Mouse (Mus musculus): Measurements from ENCODE around the gene Arhgef11. TPM values are rescaled to one million over a fixed set of nuclear protein-coding genes. Genes with fewer than 3 reads are reported as not detected.
"Not testable (repeated sequence)": the region's sequence is repeated elsewhere in the genome, so short reads cannot be mapped to it uniquely, and the experiment has no call there.

Arhgef11 gene
- polyA plus RNA-seq (2014; fragmentation: Nextera tagmentation; extraction: Ambion mirVana) = 6.3 and 7.6 TPM in 2 replicates

GRCm38 (mm10) chr3:87616957-87617810, at the start of gene Arhgef11:
Gene Arhgef11 (plus strand): TSS chr3:87617559.
- peak; percentile 87 for DNase-seq (ENCODE audit: low spot score)
- ATAC-seq (replicated peaks; ENCODE audit: low FRiP score) = peak; percentile 92
- Histone ChIP-seq H3K27me3 (replicated peaks; ENCODE audit: control insufficient read depth, insufficient read depth, low read length) (peaks cover 2% of the 10 kb centered on the region; the same call in 1 of the 2 replicates), H3K9me3 (ENCODE audit: control insufficient read depth, low read length) (no peaks in the 10 kb centered on the region), H3K36me3 (ENCODE audit: control insufficient read depth, insufficient read depth, low read length) (no peaks in the 10 kb centered on the region), H3K27ac (ENCODE audit: low read depth, low read length) (peak within 1 kb of the TSS; percentile 66), H3K4me2 (peak within 1 kb of the TSS; percentile 88), H3K4me1 (replicated peaks; ENCODE audit: control insufficient read depth, insufficient read depth, low read length) (peaks cover 22% of the 10 kb centered on the region), H3K9ac (ENCODE audit: low read depth, low read length) (peak within 1 kb of the TSS; percentile 68), H3K4me3 (ENCODE audit: low read depth, low read length) (peak within 1 kb of the TSS; percentile 67)
- 1% methylated on average over 92 of the region's 101 CpGs for WGBS

- DNase-seq (ENCODE audit: low spot score) (no peak), ATAC-seq (replicated peaks; ENCODE audit: low FRiP score) (no peak)
- Histone ChIP-seq H3K9ac (ENCODE audit: low read depth, low read length) (no peak overlapping the region), H3K4me1 (replicated peaks; ENCODE audit: control insufficient read depth, insufficient read depth, low read length) (0 out of 2 replicates have a peak, but pooled peaks cover 5% of the 10 kb centered on the region), H3K27ac (ENCODE audit: low read depth, low read length) (no peak overlapping the region), H3K4me3 (ENCODE audit: low read depth, low read length) (no peak overlapping the region), H3K9me3 (ENCODE audit: control insufficient read depth, low read length) (no peaks in the 10 kb centered on the region), H3K36me3 (ENCODE audit: control insufficient read depth, insufficient read depth, low read length) (no peaks in the 10 kb centered on the region), H3K4me2 (no peak overlapping the region), H3K27me3 (replicated peaks; ENCODE audit: control insufficient read depth, insufficient read depth, low read length) (no peaks in the 10 kb centered on the region)
- WGBS = 85% methylated on average over 5 of the region's 5 CpGs
Observed at GRCm38 (mm10) chr3:87568681-87569080, 48.7 kb upstream of the Arhgef11 start.

GRCm38 (mm10) chr3:87575766-87576165, 41.6 kb upstream of the Arhgef11 start:
- 28% methylated on average over 6 of the region's 6 CpGs for WGBS
- no peak for DNase-seq (ENCODE audit: low spot score)
- H3K27ac ChIP-seq (ENCODE audit: low read depth, low read length) = no peak overlapping the region

DNA sequence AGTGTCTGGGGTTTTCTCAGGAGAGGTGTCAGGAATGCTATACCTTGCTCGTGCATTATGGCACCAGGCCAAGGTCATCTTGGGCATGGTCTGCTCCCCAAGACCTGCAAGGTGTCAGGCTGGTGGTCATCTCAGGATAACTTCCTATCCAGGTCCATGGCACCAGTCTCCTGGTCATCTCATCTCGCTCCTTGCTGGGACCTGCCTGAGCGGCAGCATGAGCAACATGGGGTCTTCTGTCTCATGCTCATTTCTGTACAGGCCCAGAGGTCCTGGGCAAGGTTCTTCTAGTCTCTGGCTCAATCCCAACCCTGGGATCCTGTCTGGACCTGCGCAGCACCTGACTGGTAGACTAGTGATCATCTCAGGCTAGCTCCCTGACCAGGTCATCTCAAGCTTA, 35.1 kb upstream of the Arhgef11 start:
- no peaks in the 10 kb centered on the region for H3K36me3 ChIP-seq (ENCODE audit: control insufficient read depth, insufficient read depth, low read length)

More at GRCm38 (mm10) chr3:87575766-87576165, 41.6 kb upstream of the Arhgef11 start:
- Histone ChIP-seq H3K27me3 (replicated peaks; ENCODE audit: control insufficient read depth, insufficient read depth, low read length) (no peaks in the 10 kb centered on the region), H3K9ac (ENCODE audit: low read depth, low read length) (no peak overlapping the region), H3K4me1 (replicated peaks; ENCODE audit: control insufficient read depth, insufficient read depth, low read length) (no peaks in the 10 kb centered on the region), H3K4me2 (no peak overlapping the region), H3K9me3 (ENCODE audit: control insufficient read depth, low read length) (0 out of 2 replicates have a peak, but pooled peaks cover 3% of the 10 kb centered on the region), H3K4me3 (ENCODE audit: low read depth, low read length) (no peak overlapping the region), H3K36me3 (ENCODE audit: control insufficient read depth, insufficient read depth, low read length) (no peaks in the 10 kb centered on the region)
- no peak for ATAC-seq (replicated peaks; ENCODE audit: low FRiP score)

DNA sequence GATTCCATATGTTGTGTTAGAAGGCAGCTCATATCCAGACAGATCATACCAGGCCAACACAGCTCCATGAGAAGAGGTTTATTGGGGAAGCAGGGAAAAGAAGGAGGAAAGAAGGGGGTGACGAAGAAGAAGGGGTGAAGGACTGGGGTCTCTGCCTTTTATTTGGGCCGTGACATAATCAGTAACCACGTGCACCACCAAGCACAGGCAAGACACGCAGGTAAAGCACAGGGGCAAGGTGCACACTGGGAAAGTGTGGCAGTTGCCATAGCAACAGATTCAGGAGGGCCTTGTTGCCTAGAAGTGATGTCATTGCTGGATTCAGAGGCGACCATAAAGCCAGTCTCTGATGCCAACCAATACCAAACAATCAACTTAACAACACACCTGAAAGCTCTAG, 23.6 kb upstream of the Arhgef11 start:
- Histone ChIP-seq H3K4me1 (replicated peaks; ENCODE audit: control insufficient read depth, insufficient read depth, low read length) (no peaks in the 10 kb centered on the region), H3K4me2 (no peak overlapping the region), H3K4me3 (ENCODE audit: low read depth, low read length) (no peak overlapping the region), H3K27me3 (replicated peaks; ENCODE audit: control insufficient read depth, insufficient read depth, low read length) (no peaks in the 10 kb centered on the region), H3K9ac (ENCODE audit: low read depth, low read length) (no peak overlapping the region), H3K27ac (ENCODE audit: low read depth, low read length) (no peak overlapping the region), H3K9me3 (ENCODE audit: control insufficient read depth, low read length) (no peaks in the 10 kb centered on the region), H3K36me3 (ENCODE audit: control insufficient read depth, insufficient read depth, low read length) (no peaks in the 10 kb centered on the region)
- WGBS = 63% methylated on average over 5 of the region's 5 CpGs
- no peak for ATAC-seq (replicated peaks; ENCODE audit: low FRiP score)
- DNase-seq (ENCODE audit: low spot score) = no peak

More for the DNA sequence above, 35.1 kb upstream of the Arhgef11 start:
- Histone ChIP-seq H3K9ac (ENCODE audit: low read depth, low read length) (no peak overlapping the region), H3K4me1 (replicated peaks; ENCODE audit: control insufficient read depth, insufficient read depth, low read length) (no peaks in the 10 kb centered on the region), H3K4me2 (no peak overlapping the region), H3K4me3 (ENCODE audit: low read depth, low read length) (no peak overlapping the region), H3K27me3 (replicated peaks; ENCODE audit: control insufficient read depth, insufficient read depth, low read length) (no peaks in the 10 kb centered on the region), H3K9me3 (ENCODE audit: control insufficient read depth, low read length) (0 out of 2 replicates have a peak, but pooled peaks cover 3% of the 10 kb centered on the region), H3K27ac (ENCODE audit: low read depth, low read length) (no peak overlapping the region)
- ATAC-seq (replicated peaks; ENCODE audit: low FRiP score) (no peak), DNase-seq (ENCODE audit: low spot score) (no peak)
- 78% methylated on average over 4 of the region's 4 CpGs for WGBS

DNA sequence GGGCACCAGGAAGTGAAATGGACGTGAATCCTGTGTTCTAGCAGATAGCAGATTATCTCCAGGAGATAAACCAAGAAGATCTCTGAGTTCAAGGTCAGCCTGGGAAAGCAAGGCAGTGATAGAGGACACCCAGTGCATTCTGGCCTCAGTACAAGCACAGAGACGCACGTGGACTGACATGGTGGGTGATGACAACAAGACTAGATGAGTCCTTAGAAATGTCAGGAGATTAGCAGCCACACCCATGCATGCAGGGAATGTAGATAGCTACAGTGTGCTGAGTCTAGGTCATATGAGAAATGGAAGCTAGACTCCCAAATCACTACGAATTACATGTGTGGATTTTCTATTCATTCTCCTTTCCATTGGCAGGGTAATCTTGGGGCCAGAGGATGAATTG, 22.0 kb upstream of the Arhgef11 start:
- not testable (repeated sequence) for H3K4me1 ChIP-seq (replicated peaks; ENCODE audit: control insufficient read depth, insufficient read depth, low read length); H3K4me3 ChIP-seq (ENCODE audit: low read depth, low read length); H3K9me3 ChIP-seq (ENCODE audit: control insufficient read depth, low read length); H3K36me3 ChIP-seq (ENCODE audit: control insufficient read depth, insufficient read depth, low read length); H3K4me2 ChIP-seq; DNase-seq (ENCODE audit: low spot score); H3K27ac ChIP-seq (ENCODE audit: low read depth, low read length); ATAC-seq (replicated peaks; ENCODE audit: low FRiP score); H3K27me3 ChIP-seq (replicated peaks; ENCODE audit: control insufficient read depth, insufficient read depth, low read length); H3K9ac ChIP-seq (ENCODE audit: low read depth, low read length)
- 64% methylated on average over 4 of the region's 4 CpGs for WGBS

- not testable (repeated sequence) for H3K36me3 ChIP-seq (ENCODE audit: control insufficient read depth, insufficient read depth, low read length); H3K9me3 ChIP-seq (ENCODE audit: control insufficient read depth, low read length); H3K27ac ChIP-seq (ENCODE audit: low read depth, low read length); H3K9ac ChIP-seq (ENCODE audit: low read depth, low read length); H3K27me3 ChIP-seq (replicated peaks; ENCODE audit: control insufficient read depth, insufficient read depth, low read length); DNase-seq (ENCODE audit: low spot score); H3K4me2 ChIP-seq; H3K4me3 ChIP-seq (ENCODE audit: low read depth, low read length); ATAC-seq (replicated peaks; ENCODE audit: low FRiP score); H3K4me1 ChIP-seq (replicated peaks; ENCODE audit: control insufficient read depth, insufficient read depth, low read length)
- WGBS = 93% methylated on average over 15 of the region's 15 CpGs
Observed at GRCm38 (mm10) chr3:87601077-87601476, 16.3 kb upstream of the Arhgef11 start.

- no peak overlapping the region for H3K4me3 ChIP-seq (ENCODE audit: low read depth, low read length)
- DNase-seq (ENCODE audit: low spot score) (no peak), ATAC-seq (replicated peaks; ENCODE audit: low FRiP score) (no peak)
- H3K9ac ChIP-seq (ENCODE audit: low read depth, low read length) = no peak overlapping the region
- peaks cover 2% of the 10 kb centered on the region; the same call in 1 of the 2 replicates for H3K27me3 ChIP-seq (replicated peaks; ENCODE audit: control insufficient read depth, insufficient read depth, low read length)
- 56% methylated on average over 4 of the region's 4 CpGs for WGBS
- H3K9me3 ChIP-seq (ENCODE audit: control insufficient read depth, low read length) = no peaks in the 10 kb centered on the region
- H3K4me1 ChIP-seq (replicated peaks; ENCODE audit: control insufficient read depth, insufficient read depth, low read length) = peaks cover 22% of the 10 kb centered on the region
- H3K27ac ChIP-seq (ENCODE audit: low read depth, low read length) = no peak overlapping the region
- peak overlapping the region; percentile 88 for H3K4me2 ChIP-seq
- no peaks in the 10 kb centered on the region for H3K36me3 ChIP-seq (ENCODE audit: control insufficient read depth, insufficient read depth, low read length)
Observed at GRCm38 (mm10) chr3:87616354-87616753, 1.0 kb upstream of the Arhgef11 start.

DNA sequence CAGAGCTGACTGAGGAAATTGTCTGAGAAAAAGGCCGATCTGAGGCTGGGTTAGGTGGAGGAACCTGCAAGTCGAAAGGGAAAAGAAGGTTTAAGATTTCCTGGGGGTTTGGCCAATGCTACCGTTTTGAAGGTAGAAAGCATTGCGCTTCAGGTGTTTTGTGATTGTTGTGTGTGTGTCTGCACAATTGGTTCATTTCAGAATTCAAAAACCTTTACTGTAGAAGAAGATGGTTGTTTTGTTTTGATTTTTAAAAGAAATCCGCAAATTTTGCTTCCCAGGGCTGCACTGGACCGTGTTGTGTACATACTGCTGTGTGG, 412 bp downstream of the Arhgef11 start:
- H3K9me3 ChIP-seq (ENCODE audit: control insufficient read depth, low read length) = no peaks in the 10 kb centered on the region
- DNase-seq (ENCODE audit: low spot score) (no peak), ATAC-seq (replicated peaks; ENCODE audit: low FRiP score) (no peak)
- peak overlapping the region; percentile 34; the same call in 1 of the 2 replicates for H3K27ac ChIP-seq (ENCODE audit: low read depth, low read length)
- H3K36me3 ChIP-seq (ENCODE audit: control insufficient read depth, insufficient read depth, low read length) = no peaks in the 10 kb centered on the region
- peaks cover 2% of the 10 kb centered on the region; the same call in 1 of the 2 replicates for H3K27me3 ChIP-seq (replicated peaks; ENCODE audit: control insufficient read depth, insufficient read depth, low read length)
- H3K4me3 ChIP-seq (ENCODE audit: low read depth, low read length) = peak overlapping the region; percentile 67
- 1% methylated on average over 6 of the region's 6 CpGs for WGBS
- peaks cover 22% of the 10 kb centered on the region for H3K4me1 ChIP-seq (replicated peaks; ENCODE audit: control insufficient read depth, insufficient read depth, low read length)
- peak overlapping the region; percentile 67 for H3K9ac ChIP-seq (ENCODE audit: low read depth, low read length)
- peak overlapping the region; percentile 88 for H3K4me2 ChIP-seq

Data from liver, embryonic 11.5 days (tissue).